Mouse (Mus musculus) E14TG2a.4 (cell line): Measurements from ENCODE around the gene Cox6a1.

Experiments
- CTCF ChIP-seq: conservative IDR thresholded peaks from 2 replicates; pipeline ENCODE4 v1.5.1; 2014; ENCODE audit warnings: low read length
- NANOG ChIP-seq: IDR thresholded peaks from 2 replicates; pipeline ENCODE4 v1.6.1; 2014; ENCODE audit warnings: borderline replicate concordance, low read length, mixed read lengths
- POU5F1 ChIP-seq: IDR thresholded peaks from 2 replicates; pipeline ENCODE4 v1.6.1; 2014; ENCODE audit warnings: low read length, borderline replicate concordance

GRCm38 (mm10) chr5:115348546-115349224, at the start of gene Cox6a1:
- TF ChIP-seq CTCF (no peak), POU5F1 (no peak), NANOG (no peak)
